Mouse (Mus musculus): Measurements from ENCODE around the gene Fermt2. TPM values are rescaled to one million over a fixed set of nuclear protein-coding genes. Genes with fewer than 3 reads are reported as not detected.

The Fermt2 gene
- polyA plus RNA-seq, 1 experiment from 2014 or later = 304 TPM

Other genes with a start within 250 kb of the Fermt2 start
- gene Ero1l, start 211.3 kb downstream of the Fermt2 start, polyA plus RNA-seq (2015; fragmentation: Nextera tagmentation; extraction: Ambion mirVana) = 29.8 and 31.1 TPM in 2 replicates
- 147 and 150 TPM in 2 replicates for gene Psmc6, start 200.3 kb downstream of the Fermt2 start, polyA plus RNA-seq (2015; fragmentation: Nextera tagmentation; extraction: Ambion mirVana)
- gene Styx, start 179.0 kb downstream of the Fermt2 start, polyA plus RNA-seq (2015; fragmentation: Nextera tagmentation; extraction: Ambion mirVana) = 57.5 and 61.9 TPM in 2 replicates
- 43.6 and 45.4 TPM in 2 replicates for gene Gnpnat1, start 125.2 kb downstream of the Fermt2 start, polyA plus RNA-seq (2015; fragmentation: Nextera tagmentation; extraction: Ambion mirVana)
- gene Ddhd1, start 128.0 kb upstream of the Fermt2 start, polyA plus RNA-seq (2015; fragmentation: Nextera tagmentation; extraction: Ambion mirVana) = 5.0 and 5.7 TPM in 2 replicates